Mouse (Mus musculus) right cerebral cortex, postnatal 10 days (tissue): ENCODE measurements around the gene H2-Q6.
"Not testable (repeated sequence)": the region's sequence is repeated elsewhere in the genome, so short reads cannot be mapped to it uniquely, and the experiment has no call there.

Experiments used
- DNase-seq, 2 experiments: peaks; one replicate each; pipeline ENCODE4 v3.0.0; 2021; ENCODE audit warnings: low spot score in 2 of 2

The H2-Q6 gene

DNA sequence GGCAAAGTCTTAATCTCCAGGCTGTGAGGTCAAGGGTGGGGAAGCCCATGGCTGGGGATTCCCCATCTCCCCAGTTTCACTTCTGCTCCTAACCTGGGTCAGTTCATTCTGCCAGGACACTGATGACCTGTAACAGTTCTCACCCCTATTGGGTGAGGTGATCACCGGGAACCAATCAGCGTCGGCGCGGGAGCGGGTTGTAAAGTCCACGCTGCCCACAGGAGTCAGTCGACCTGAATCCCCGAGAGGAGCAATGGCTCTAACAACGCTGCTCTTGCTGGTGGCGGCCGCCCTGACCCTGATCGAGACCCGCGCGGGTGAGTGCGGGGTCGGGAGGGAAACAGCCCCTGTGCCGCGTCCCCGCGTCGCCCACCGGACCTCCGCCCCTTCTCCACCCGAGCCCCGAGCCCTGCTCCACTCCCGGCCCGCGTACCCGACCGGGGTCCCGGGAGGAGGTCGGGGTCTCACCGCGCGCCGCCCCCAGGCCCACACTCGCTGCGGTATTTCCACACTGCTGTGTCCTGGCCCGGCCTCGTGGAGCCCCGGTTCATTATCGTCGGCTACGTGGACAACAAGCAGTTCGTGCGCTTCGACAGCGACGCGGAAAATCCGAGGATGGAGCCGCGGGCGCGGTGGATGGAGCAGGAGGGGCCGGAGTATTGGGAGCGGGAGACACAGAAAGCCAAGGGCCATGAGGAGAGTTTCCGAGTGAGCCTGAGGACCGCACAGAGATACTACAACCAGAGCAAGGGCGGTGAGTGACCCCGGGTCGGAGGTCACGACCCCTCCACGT is at the start of gene H2-Q6:
Gene H2-Q6 (plus strand): TSS at position 227 of the 793 bp plus-strand sequence.
- peak in 1 of 2 experiments; percentile 39 for DNase-seq

GRCm38 (mm10) chr17:35379369-35379728 is 45.3 kb upstream of the H2-Q6 start, which contains the start of gene H2-Q4:
H2-Q4 (plus strand) TSS chr17:35379617.
- peak; percentile 87 to 88 for DNase-seq

DNA sequence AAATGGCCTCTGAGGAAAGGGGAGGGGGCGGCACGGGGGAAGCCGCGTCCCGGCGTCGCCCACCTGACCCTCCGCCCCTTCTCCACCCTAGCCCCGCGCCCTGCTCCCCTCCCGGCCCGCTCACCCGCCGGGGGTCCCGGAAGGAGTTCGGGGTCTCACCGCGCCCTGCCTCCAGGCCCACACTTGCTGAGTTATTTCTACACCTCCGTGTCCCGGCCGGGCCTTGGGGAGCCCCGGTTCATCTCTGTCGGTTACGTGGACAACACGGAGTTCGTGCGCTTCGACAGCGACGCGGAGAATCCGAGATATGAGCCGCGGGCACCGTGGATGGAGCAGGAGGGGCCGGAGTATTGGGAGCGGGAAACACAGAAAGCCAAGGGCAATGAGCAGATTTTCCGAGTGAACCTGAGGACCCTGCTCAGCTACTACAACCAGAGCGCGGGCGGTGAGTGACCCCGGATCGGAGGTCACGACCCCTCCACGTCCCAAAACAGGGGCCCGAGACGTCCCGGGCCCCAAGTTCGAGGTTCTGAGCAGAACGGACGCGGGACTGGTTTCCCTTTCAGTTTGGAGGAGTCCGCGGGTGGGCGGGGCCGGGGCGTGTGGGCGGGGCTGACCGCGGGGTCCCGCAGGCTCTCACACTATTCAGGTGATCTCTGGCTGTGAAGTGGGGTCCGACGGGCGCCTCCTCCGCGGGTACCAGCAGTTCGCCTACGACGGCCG is 44.8 kb upstream of the H2-Q6 start:
- DNase-seq = peak; percentile 22 to 26

- DNase-seq = not testable (repeated sequence)
These were observed 34.9 kb upstream of the H2-Q6 start for GRCm38 (mm10) chr17:35389796-35390195.

DNA sequence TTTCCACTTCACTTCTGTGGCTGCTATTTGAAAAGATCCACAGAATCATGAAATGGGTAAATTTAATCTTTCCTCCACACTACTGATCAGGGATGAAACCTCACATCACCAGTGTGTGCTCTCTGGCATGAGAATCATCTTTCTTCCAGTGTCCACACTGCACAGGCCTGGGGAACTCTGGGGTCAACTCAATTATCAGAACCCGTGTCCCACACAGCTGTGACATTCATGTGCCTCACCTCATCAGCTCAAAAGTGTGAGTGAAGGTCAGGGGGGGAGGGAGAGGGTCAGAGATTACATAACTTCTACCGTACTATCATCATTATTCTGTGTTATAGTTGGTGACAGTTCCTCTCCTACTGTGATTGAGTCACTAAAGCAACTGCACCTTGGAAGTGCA is 32.0 kb upstream of the H2-Q6 start:
- not testable (repeated sequence) for DNase-seq

DNA sequence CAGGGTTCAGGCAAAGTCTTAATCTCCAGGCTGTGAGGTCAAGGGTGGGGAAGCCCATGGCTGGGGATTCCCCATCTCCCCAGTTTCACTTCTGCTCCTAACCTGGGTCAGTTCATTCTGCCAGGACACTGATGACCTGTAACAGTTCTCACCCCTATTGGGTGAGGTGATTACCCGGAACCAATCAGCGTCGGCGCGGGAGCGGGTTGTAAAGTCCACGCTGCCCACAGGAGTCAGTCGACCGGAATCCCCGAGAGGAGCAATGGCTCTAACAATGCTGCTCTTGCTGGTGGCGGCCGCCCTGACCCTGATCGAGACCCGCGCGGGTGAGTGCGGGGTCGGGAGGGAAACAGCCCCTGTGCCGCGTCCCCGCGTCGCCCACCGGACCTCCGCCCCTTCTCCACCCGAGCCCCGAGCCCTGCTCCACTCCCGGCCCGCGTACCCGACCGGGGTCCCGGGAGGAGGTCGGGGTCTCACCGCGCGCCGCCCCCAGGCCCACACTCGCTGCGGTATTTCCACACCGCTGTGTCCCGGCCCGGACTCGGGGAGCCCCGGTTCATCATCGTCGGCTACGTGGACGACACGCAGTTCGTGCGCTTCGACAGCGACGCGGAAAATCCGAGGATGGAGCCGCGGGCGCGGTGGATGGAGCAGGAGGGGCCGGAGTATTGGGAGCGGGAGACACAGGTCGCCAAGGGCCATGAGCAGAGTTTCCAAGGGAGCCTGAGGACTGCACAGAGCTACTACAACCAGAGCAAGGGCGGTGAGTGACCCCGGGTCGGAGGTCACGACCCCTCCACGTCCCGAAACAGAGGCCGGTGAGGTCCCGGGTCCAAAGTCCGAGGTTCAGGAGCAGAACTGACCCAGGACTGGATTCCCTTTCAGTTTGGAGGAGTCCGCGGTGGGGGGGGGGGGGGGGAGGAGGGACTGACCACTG is 30.5 kb upstream of the H2-Q6 start:
- not testable (repeated sequence) for DNase-seq

- not testable (repeated sequence) for DNase-seq
These were observed 27.7 kb upstream of the H2-Q6 start for GRCm38 (mm10) chr17:35396956-35397355.

- not testable (repeated sequence) for DNase-seq
These were observed 11.6 kb upstream of the H2-Q6 start for GRCm38 (mm10) chr17:35413057-35413456.

GRCm38 (mm10) chr17:35415273-35416129 is 9.1 kb upstream of the H2-Q6 start:
- not testable (repeated sequence) for DNase-seq

- peak in 1 of 2 experiments; percentile 15 for DNase-seq
These were observed 5.9 kb upstream of the H2-Q6 start for GRCm38 (mm10) chr17:35418772-35419171.

DNA sequence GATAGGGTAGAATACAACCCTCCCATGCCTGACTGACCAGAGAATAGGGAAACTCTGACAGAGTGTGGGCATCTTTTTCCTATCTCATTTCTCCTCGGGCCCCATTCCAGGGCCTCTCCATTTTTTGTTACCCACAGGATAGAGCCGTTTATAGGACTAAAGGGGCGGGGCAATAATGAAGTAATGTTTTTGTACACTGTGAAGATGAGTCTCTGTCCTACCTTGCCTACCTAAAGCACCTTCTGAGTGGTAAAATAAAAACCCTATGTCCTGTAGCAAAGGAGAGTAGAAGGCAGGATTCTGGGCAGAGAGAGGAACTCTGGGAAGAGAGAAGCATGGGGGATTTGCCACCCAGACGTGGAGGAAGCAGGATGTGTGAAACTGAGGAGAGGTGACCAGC is 5.1 kb upstream of the H2-Q6 start:
- peak in 1 of 2 experiments; percentile 9 for DNase-seq

DNA sequence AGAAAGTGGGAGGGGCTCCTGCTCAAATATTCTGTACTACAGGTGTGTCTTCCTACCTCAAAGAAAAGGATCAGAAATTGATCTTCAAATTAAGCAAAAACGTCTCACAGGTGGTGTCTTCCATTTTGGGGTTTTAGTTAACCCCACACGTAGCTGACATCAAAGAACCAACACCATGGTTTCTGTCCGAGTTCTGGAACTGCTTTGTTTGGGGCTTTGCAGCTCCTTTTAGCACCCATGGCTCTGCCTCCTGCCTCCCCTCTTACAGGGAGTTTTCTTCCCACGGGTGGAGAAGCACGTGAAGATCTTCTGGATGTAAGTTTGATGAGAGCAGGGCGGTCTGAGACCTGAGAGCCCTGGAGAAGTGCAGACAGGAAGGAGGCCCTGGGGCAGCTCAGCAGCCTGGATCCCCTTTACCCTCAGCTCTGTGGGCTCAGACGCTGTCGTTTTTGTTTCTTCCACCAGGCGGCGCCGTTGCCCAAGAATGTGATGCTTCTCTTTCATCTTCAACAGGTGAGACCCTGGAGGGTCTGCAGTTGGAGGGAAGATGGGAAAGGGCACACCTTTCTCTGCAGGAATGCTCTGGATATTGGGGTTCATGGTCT is 4.3 kb upstream of the H2-Q6 start:
- DNase-seq = peak in 1 of 2 experiments; percentile 22

DNA sequence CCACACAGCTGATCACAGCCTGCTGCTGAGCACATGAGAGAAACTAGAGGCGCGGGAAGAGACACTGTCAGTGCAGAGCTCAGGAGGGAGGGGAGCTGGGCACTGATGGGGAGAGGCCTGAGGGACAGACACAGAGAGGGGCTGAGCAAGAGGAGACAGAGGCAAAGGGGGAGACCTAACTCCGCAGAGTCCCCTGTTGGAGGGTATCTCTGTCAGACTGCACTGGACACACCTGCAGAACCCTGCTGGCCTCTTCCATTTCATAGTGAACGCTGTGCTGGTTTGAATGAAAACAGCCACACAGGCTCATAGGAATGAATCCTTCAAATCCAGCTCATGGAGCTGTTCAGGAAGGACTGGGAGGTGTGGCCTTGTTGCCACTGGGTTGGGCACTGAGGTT is 3.3 kb upstream of the H2-Q6 start:
- DNase-seq = not testable (repeated sequence)

- not testable (repeated sequence) for DNase-seq
These were observed 2.3 kb upstream of the H2-Q6 start for GRCm38 (mm10) chr17:35422360-35422759.

- DNase-seq = not testable (repeated sequence)
These were observed 1.4 kb upstream of the H2-Q6 start for GRCm38 (mm10) chr17:35423131-35423810.

DNA sequence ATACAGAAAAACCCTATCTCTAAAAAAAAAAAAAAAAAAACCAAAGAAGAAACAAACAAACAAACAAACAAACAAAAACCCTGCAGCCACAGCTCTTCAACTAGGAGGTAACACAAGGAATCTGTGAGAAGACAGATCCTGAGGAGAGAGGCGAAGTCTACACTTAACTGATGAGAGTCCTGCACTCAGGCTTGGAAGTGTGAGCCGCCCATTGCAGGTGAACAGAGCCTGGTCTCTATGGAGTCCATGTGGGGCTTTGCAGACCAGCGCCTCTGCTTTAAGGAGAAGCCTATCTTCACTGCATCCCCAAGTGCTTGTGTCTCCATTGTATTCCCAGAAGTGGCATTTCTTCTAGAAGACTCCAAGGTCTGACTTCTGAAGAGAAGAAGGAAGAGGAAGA is 544 bp upstream of the H2-Q6 start:
- DNase-seq = not testable (repeated sequence)

DNA sequence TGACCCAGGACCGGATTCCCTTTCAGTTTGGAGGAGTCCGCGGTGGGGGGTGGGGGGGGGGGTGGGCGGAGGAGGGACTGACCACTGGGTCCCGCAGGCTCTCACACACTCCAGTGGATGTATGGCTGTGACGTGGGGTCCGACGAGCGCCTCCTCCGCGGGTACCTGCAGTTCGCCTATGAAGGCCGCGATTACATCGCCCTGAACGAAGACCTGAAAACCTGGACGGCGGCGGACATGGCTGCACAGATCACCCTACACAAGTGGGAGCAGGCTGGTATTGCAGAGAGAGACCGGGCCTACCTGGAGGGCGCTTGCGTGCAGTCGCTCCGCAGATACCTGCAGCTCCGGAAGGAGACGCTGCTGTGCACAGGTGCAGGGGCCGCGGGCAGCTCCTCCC is 824 bp downstream of the H2-Q6 start:
- DNase-seq = not testable (repeated sequence)

DNA sequence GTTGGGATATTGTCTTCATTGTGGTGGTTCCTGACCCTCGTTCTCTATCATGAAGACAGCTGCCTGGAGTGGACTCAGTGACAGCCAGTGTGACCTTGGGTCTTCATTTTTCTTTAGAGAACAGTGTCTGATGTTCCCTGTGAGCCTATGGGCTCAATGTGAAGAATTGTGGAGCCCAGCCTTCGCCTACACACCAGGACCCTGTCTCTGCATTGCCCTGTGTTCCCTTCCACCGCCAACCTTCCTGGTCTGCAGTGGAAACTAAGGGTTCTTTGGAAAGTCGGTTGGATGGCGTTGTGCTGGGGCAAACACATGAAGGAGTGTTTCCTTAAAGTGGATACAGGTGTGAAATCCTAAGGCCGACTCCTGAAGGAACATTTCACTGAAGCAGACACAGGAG is 4.2 kb downstream of the H2-Q6 start:
- DNase-seq = not testable (repeated sequence)

GRCm38 (mm10) chr17:35430671-35431070 is 6.0 kb downstream of the H2-Q6 start:
- DNase-seq = not testable (repeated sequence)

DNA sequence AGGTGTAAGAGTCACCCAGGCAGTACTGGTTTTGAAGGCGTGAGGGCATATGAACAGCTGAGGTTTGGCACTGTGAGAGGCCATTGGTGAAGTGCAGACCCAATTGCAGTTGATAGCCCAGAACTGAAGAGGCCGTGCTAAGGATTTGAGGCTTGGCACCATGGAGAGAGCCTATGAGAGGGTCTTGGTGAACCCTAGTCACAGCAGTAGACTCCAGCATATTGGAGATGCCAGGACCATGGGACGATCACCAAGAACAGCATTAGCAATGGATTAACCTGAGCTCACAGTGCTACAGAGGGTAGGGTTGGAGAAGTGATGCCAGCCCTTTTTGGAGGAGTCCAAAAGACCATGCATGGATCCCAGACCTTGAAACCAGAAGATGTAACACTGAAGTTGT is 7.5 kb downstream of the H2-Q6 start:
- not testable (repeated sequence) for DNase-seq
